Mouse (Mus musculus) colon, adult 2 months (tissue): ENCODE measurements around the gene Gm10719. TPM values are rescaled to one million over a fixed set of nuclear protein-coding genes. Genes with fewer than 3 reads are reported as not detected.

Experiments used
- polyA plus RNA-seq: library from polyadenylated mRNA; depleted of rRNA; stranded (reverse); fragments of >200 nt; gene quantifications from 2 replicates; pipeline ENCODE4 v1.2.3, GENCODE M21; 2012; rRNA removed

Gm10719 gene
- polyA plus RNA-seq, result not detected in 2 replicates

GRCm38 (mm10) chr9:3017108-3017507, at the start of gene Gm10719:
TSS of gene Gm10719 (plus strand) at chr9:3017408.

GRCm38 (mm10) chr9:3000445-3000972, 16.7 kb upstream of the Gm10719 start, which contains the start of gene Gm10722:
TSS of gene Gm10722 (plus strand) at chr9:3000922.

GRCm38 (mm10) chr9:3002794-3003396, 14.3 kb upstream of the Gm10719 start, which contains the start of gene Gm11168:
TSS of gene Gm11168 (plus strand) at chr9:3003346.

GRCm38 (mm10) chr9:3012733-3013279, 4.4 kb upstream of the Gm10719 start, which contains the start of gene Gm10721:
TSS of gene Gm10721 (plus strand) at chr9:3013140.

GRCm38 (mm10) chr9:3015354-3015753, 1.9 kb upstream of the Gm10719 start, which contains the start of gene Gm10720:
TSS of gene Gm10720 (plus strand) at chr9:3015654.

GRCm38 (mm10) chr9:3023312-3023984, 6.2 kb downstream of the Gm10719 start, which contains the start of gene Gm10718:
TSS of gene Gm10718 (plus strand) at chr9:3023547.

GRCm38 (mm10) chr9:3024912-3025467, 7.8 kb downstream of the Gm10719 start, which contains the start of gene Gm10717:
TSS of gene Gm10717 (plus strand) at chr9:3025417.

GRCm38 (mm10) chr9:3034299-3034698, 17.1 kb downstream of the Gm10719 start, which contains the start of gene Gm17535:
TSS of gene Gm17535 (plus strand) at chr9:3034599.

GRCm38 (mm10) chr9:3036577-3036976, 19.4 kb downstream of the Gm10719 start, which contains the start of gene Gm10715:
TSS of gene Gm10715 (plus strand) at chr9:3036877.

Other genes starting within 250 kb of the Gm10719 start
- not detected in 2 replicates for gene Gm10722, start 16.5 kb upstream of the Gm10719 start, polyA plus RNA-seq
- not detected in 2 replicates for gene Gm11168, start 14.1 kb upstream of the Gm10719 start, polyA plus RNA-seq
- not detected in 2 replicates for gene Gm10721, start 4.3 kb upstream of the Gm10719 start, polyA plus RNA-seq
- gene Gm10720, start 1.8 kb upstream of the Gm10719 start, polyA plus RNA-seq, result not detected in 2 replicates
- gene Gm10718, start 6.1 kb downstream of the Gm10719 start, polyA plus RNA-seq, result not detected in 2 replicates
- gene Gm10717, start 8.0 kb downstream of the Gm10719 start, polyA plus RNA-seq, result not detected in 2 replicates
- not detected in 2 replicates for gene Gm17535, start 17.2 kb downstream of the Gm10719 start, polyA plus RNA-seq
- not detected in 2 replicates for gene Gm10715, start 19.5 kb downstream of the Gm10719 start, polyA plus RNA-seq